Mouse (Mus musculus) hindbrain, embryonic 11.5 days (tissue): ENCODE measurements around the gene Slc27a3. TPM values are rescaled to one million over a fixed set of nuclear protein-coding genes. Genes with fewer than 3 reads are reported as not detected.

Source experiments
- ATAC-seq: fragments of 200-750 bp; cut with Nextera tagmentation; 2 replicates; pipeline ENCODE4 v1.8.0; 2017; ENCODE audit warnings: mild to moderate bottlenecking, moderate TSS enrichment, moderate library complexity; ENCODE audit not compliant: low FRiP score
- DNase-seq: peaks from one replicate; pipeline ENCODE4 v3.0.0-alpha.2; 2015; ENCODE audit warnings: low spot score
- H3K27ac ChIP-seq: fragments of 300-500 bp; sonication (generic); 2 replicates; pipeline ENCODE4 v1.5.1; 2014; ENCODE audit warnings: mild to moderate bottlenecking, low read depth, low read length
- H3K27me3 ChIP-seq: fragments of 300-500 bp; sonication (generic); 2 replicates; pipeline ENCODE4 v1.6.1; 2014; ENCODE audit warnings: mild to moderate bottlenecking, low read length, moderate library complexity, mixed read lengths; ENCODE audit not compliant: control insufficient read depth, insufficient read depth
- H3K36me3 ChIP-seq: fragments of 300-500 bp; sonication (generic); 2 replicates; pipeline ENCODE4 v1.6.1; 2014; ENCODE audit warnings: mild to moderate bottlenecking, low read length, moderate library complexity, mixed read lengths; ENCODE audit not compliant: control insufficient read depth, insufficient read depth
- H3K4me1 ChIP-seq: fragments of 300-500 bp; sonication (generic); replicated peaks from 2 replicates; pipeline ENCODE4 v1.6.1; 2014; ENCODE audit warnings: low read length, mixed read lengths; ENCODE audit not compliant: control insufficient read depth, insufficient read depth
- H3K4me2 ChIP-seq: fragments of 300-500 bp; sonication (generic); replicated peaks from 2 replicates; pipeline ENCODE4 v1.6.1; 2014; ENCODE audit warnings: mild to moderate bottlenecking, low read depth, low read length
- H3K4me3 ChIP-seq: fragments of 300-500 bp; sonication (generic); 2 replicates; pipeline ENCODE4 v1.5.1; 2014; ENCODE audit warnings: low read depth, low read length
- H3K9ac ChIP-seq: fragments of 300-500 bp; sonication (generic); 2 replicates; pipeline ENCODE4 v1.6.1; 2014; ENCODE audit warnings: low read depth, low read length
- H3K9me3 ChIP-seq: fragments of 300-500 bp; sonication (generic); 2 replicates; pipeline ENCODE4 v1.6.1; 2016; ENCODE audit warnings: low read length; ENCODE audit not compliant: control insufficient read depth
- WGBS: fragments of 180-500 bp; shearing (Covaris S2); extraction: QIAGEN DNeasy Blood & Tissue Kit; methylation state at CpG from one replicate; pipeline ENCODE4 v1.1.7; 2014; 5-methylcytosine and 5-hydroxymethylcytosine counted together
- polyA plus RNA-seq: library from polyadenylated mRNA; unstranded; fragments of >200 nt; fragmentation: Nextera tagmentation; extraction: Ambion mirVana; gene quantifications from 2 replicates; pipeline ENCODE4 v1.2.1, GENCODE M21; 2014

Slc27a3 gene
- polyA plus RNA-seq, 1 experiment from 2014 or later: 14.8 TPM

DNA sequence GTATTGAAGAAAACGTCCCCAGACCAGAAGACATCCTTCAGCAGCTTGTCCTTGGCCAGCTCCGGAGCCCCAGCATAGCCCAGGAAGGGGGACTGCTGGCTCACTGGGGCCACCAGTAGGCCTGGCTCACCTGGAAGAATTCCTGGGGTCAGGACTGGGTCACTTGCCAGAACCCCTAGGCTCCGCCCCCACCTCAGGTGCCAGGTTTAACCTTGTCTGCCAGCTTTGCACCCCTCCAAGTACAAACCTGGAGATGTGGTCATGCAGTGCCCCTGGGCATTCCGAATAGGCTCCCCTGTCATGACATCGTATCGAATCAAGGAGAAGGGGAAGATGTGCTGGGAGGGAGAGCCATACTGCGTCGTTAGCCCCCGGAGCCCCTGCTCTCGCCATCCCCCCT is 2.9 kb downstream of the Slc27a3 start:
- Histone ChIP-seq H3K27ac (no peak overlapping the region), H3K4me3 (no peak overlapping the region), H3K27me3 (no peaks in the 10 kb centered on the region), H3K36me3 (no peaks in the 10 kb centered on the region), H3K4me1 (peaks cover 6% of the 10 kb centered on the region; the same call in 1 of the 2 replicates), H3K4me2 (no peak overlapping the region), H3K9me3 (no peaks in the 10 kb centered on the region), H3K9ac (no peak overlapping the region)
- DNase-seq (no peak), ATAC-seq (no peak)
- 93% methylated on average over 10 of the region's 10 CpGs for WGBS

DNA sequence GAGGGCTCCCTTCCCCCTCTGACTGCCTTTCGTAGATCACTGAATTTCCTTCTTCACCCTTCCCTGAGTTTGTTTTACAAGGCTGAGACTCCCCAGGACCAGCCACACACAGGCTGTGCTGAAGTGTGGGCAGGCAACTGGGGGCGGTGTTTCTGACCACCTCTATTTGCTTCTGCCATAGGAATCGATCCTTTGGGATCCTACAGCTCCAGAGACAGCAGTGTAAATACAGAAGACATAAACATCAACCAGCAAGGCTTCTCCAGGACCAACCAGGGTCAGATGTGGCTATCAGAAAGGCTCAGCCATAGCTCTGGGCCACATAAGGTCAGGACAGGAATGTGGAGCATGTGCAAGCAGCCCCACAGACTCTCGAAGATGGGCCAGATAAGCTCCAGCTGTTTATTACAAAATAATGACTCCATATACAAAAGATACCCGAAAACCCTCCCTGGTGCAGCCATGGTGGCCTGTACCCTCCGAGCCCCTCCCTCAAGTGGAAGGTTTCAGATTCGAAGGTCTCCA is 4.8 kb downstream of the Slc27a3 start:
- Histone ChIP-seq H3K27me3 (no peaks in the 10 kb centered on the region), H3K4me1 (peaks cover 2% of the 10 kb centered on the region; the same call in 1 of the 2 replicates), H3K9me3 (no peaks in the 10 kb centered on the region), H3K4me3 (no peak overlapping the region), H3K4me2 (no peak overlapping the region), H3K27ac (no peak overlapping the region), H3K9ac (no peak overlapping the region), H3K36me3 (no peaks in the 10 kb centered on the region)
- ATAC-seq (no peak), DNase-seq (no peak)
- 70% methylated on average over 7 of the region's 7 CpGs for whole genome bisulfite sequencing

- no peak for DNase-seq
- Histone ChIP-seq H3K27ac (no peak overlapping the region), H3K4me1 (no peaks in the 10 kb centered on the region; the same call in 1 of the 2 replicates), H3K4me3 (no peak overlapping the region), H3K9ac (no peak overlapping the region), H3K9me3 (no peaks in the 10 kb centered on the region), H3K4me2 (no peak overlapping the region), H3K36me3 (no peaks in the 10 kb centered on the region), H3K27me3 (no peaks in the 10 kb centered on the region)
- ATAC-seq: no peak
- 83% methylated on average over 4 of the region's 4 CpGs for WGBS
These were observed 6.0 kb downstream of the Slc27a3 start for GRCm38 (mm10) chr3:90383690-90384089.

DNA sequence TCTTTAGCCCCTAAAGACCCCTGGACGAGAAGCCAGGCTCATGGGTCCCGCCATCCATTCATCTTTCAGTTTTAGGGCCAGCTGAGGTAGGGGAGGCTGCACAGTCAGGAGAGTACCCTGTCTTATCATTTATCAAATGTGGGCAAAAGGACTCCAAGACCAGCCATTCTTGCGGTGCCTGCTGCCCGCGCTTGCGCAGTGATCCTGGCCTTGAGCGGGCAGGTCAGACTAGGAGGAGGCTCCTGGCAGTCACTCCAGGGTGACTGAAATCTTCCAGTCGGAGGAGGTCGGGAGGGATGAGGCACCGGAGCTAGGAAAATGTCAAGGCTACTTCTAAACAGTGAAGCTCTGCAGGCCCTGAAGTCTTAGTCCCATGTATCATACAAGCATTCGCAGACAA is 8.0 kb downstream of the Slc27a3 start:
- Histone ChIP-seq H3K4me2 (no peak overlapping the region), H3K36me3 (no peaks in the 10 kb centered on the region), H3K9me3 (no peaks in the 10 kb centered on the region), H3K4me3 (no peak overlapping the region), H3K4me1 (no peaks in the 10 kb centered on the region), H3K27me3 (no peaks in the 10 kb centered on the region), H3K9ac (no peak overlapping the region), H3K27ac (no peak overlapping the region)
- no peak for ATAC-seq
- WGBS: 74% methylated on average over 11 of the region's 11 CpGs
- no peak for DNase-seq

DNA sequence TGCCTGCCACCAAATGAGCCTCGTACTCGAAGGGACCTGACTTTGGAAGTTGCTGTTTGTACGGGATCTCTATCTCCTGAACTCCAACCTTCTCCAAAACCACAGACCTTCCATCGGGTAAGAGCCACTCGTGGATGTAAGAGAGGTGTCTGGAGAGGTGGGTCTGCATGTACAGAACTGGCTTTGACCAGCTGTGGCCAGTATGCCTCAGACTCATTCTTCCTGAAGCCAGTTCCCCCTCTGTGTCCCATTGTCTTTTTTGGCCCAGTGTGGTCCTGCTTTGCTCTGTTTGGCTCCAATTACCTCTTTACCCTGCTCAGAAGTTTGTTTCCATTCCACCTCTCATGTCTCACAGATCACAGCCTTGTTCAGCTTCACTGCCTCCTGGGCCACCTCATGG is 11.2 kb downstream of the Slc27a3 start:
- Histone ChIP-seq H3K4me3 (no peak overlapping the region), H3K36me3 (no peaks in the 10 kb centered on the region), H3K9me3 (no peaks in the 10 kb centered on the region), H3K27ac (no peak overlapping the region), H3K9ac (no peak overlapping the region), H3K4me2 (no peak overlapping the region), H3K4me1 (peaks cover 4% of the 10 kb centered on the region; the same call in 1 of the 2 replicates), H3K27me3 (no peaks in the 10 kb centered on the region)
- no peak for DNase-seq
- 83% methylated on average over 5 of the region's 5 CpGs for WGBS
- ATAC-seq: no peak

GRCm38 (mm10) chr3:90376247-90376585 is 13.5 kb downstream of the Slc27a3 start:
- ATAC-seq (peak; percentile 93), DNase-seq (peak; percentile 85)
- H3K4me1 ChIP-seq: peaks cover 4% of the 10 kb centered on the region; the same call in 1 of the 2 replicates
- H3K36me3 ChIP-seq: no peaks in the 10 kb centered on the region
- H3K9me3 ChIP-seq: no peaks in the 10 kb centered on the region
- H3K27ac ChIP-seq: peak overlapping the region; percentile 80
- no peak overlapping the region for H3K4me2 ChIP-seq
- 13% methylated on average over 1 of the region's 1 CpGs for WGBS
- peak overlapping the region; percentile 34 for H3K9ac ChIP-seq
- no peak overlapping the region for H3K4me3 ChIP-seq
- no peaks in the 10 kb centered on the region for H3K27me3 ChIP-seq

DNA sequence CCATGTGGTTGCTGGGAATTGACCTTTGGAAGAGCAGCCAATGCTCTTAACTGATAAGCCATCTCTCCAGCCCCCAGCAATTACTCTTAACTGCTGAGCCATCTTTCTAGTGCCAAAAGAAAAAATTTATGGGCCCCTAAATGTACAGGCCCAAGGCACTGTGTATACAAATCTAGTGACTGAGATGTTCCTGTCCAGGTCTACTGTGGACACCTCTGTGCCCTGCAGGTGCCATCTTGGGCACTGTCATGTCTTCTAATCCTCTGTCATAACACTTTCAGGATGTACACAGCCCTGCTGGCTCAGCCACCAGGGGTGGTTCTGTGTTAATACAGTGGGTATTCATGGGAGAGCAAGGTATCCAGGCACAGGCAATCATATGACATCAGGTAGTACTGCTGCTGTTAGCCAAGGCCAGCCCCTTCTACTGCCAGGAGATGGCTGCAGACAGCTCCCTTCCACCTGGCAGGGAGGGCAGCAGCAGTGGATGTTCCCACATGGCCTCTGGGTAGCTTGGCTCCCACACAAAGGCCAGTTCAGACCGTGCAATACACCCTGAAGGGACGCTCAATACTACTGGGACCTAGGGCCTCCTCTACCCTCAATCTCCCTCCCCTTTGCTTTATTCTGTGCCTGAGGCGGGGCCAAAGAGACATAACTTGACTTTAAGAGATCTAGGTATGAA is 14.0 kb downstream of the Slc27a3 start:
- Histone ChIP-seq H3K9ac (no peak overlapping the region), H3K4me1 (peaks cover 4% of the 10 kb centered on the region; the same call in 1 of the 2 replicates), H3K27me3 (no peaks in the 10 kb centered on the region), H3K27ac (peak overlapping the region; percentile 80), H3K4me3 (no peak overlapping the region), H3K9me3 (no peaks in the 10 kb centered on the region), H3K36me3 (no peaks in the 10 kb centered on the region), H3K4me2 (no peak overlapping the region)
- ATAC-seq (peak; percentile 72), DNase-seq (no peak)
- WGBS: 23% methylated on average over 3 of the region's 3 CpGs

GRCm38 (mm10) chr3:90374368-90374767 is 15.4 kb downstream of the Slc27a3 start:
- Histone ChIP-seq H3K27me3 (no peaks in the 10 kb centered on the region), H3K9ac (no peak overlapping the region), H3K4me2 (no peak overlapping the region), H3K4me3 (no peak overlapping the region), H3K36me3 (no peaks in the 10 kb centered on the region), H3K4me1 (peaks cover 4% of the 10 kb centered on the region; the same call in 1 of the 2 replicates), H3K27ac (no peak overlapping the region), H3K9me3 (no peaks in the 10 kb centered on the region)
- DNase-seq (no peak), ATAC-seq (no peak)
- 91% methylated on average over 4 of the region's 4 CpGs for WGBS

GRCm38 (mm10) chr3:90373432-90374028 is 16.2 kb downstream of the Slc27a3 start:
- Histone ChIP-seq H3K4me3 (no peak overlapping the region), H3K4me1 (peaks cover 4% of the 10 kb centered on the region; the same call in 1 of the 2 replicates), H3K36me3 (no peaks in the 10 kb centered on the region), H3K27ac (no peak overlapping the region), H3K9ac (no peak overlapping the region), H3K27me3 (no peaks in the 10 kb centered on the region), H3K4me2 (no peak overlapping the region), H3K9me3 (no peaks in the 10 kb centered on the region)
- ATAC-seq: no peak
- 28% methylated on average over 4 of the region's 4 CpGs for WGBS
- peak; percentile 90 for DNase-seq
